Mouse (Mus musculus) spleen, adult 2 months (tissue): ENCODE results near the gene Cstf1.

ENCODE experiments used
- CTCF ChIP-seq: fragments of 200-500 bp; IDR thresholded peaks from 2 replicates; pipeline ENCODE4 v1.5.1; 2011; ENCODE audit warnings: mild to moderate bottlenecking, inconsistent platforms; ENCODE audit not compliant: insufficient read depth, insufficient read length, insufficient replicate concordance; ENCODE audit errors: extremely low read depth
- POLR2A ChIP-seq: fragments of 200-500 bp; IDR thresholded peaks from 2 replicates; pipeline ENCODE4 v1.6.1; 2011; ENCODE audit warnings: low read depth, low read length, inconsistent platforms

- TF ChIP-seq CTCF, result no peak
- TF ChIP-seq POLR2A, result no peak
Measured at GRCm38 (mm10) chr2:172401116-172401825, 30.8 kb downstream of the Cstf1 start.
